Mouse (Mus musculus): ENCODE measurements around the gene Gpat2. TPM values are rescaled to one million over a fixed set of nuclear protein-coding genes. Genes with fewer than 3 reads are reported as not detected.

Gene Gpat2
- polyA plus RNA-seq (2014; fragmentation: Illumina TruSeq; extraction: RNeasy Lipid Tissue Mini Kit (QIAGEN cat#74804)) = not detected

GRCm38 (mm10) chr2:127424977-127425376 is at the start of gene Gpat2:
Gene Gpat2 (plus strand): TSS chr2:127425199.

GRCm38 (mm10) chr2:127444055-127444789 is 19.2 kb downstream of the Gpat2 start, which contains the start of gene Fahd2a:
Gene Fahd2a (minus strand): TSS chr2:127444565.

Other genes with a start within 250 kb of the Gpat2 start
- gene 1810024B03Rik, start 216.9 kb upstream of the Gpat2 start, polyA plus RNA-seq (2014; fragmentation: Illumina TruSeq; extraction: RNeasy Lipid Tissue Mini Kit (QIAGEN cat#74804)) = 1.1 TPM
- 36.3 TPM for gene Snrnp200, start 216.8 kb upstream of the Gpat2 start, polyA plus RNA-seq (2014; fragmentation: Illumina TruSeq; extraction: RNeasy Lipid Tissue Mini Kit (QIAGEN cat#74804))
- gene Ciao1, start 177.4 kb upstream of the Gpat2 start, polyA plus RNA-seq (2014; fragmentation: Illumina TruSeq; extraction: RNeasy Lipid Tissue Mini Kit (QIAGEN cat#74804)) = 33.0 TPM
- 58.5 TPM for gene Tmem127, start 177.3 kb upstream of the Gpat2 start, polyA plus RNA-seq (2014; fragmentation: Illumina TruSeq; extraction: RNeasy Lipid Tissue Mini Kit (QIAGEN cat#74804))
- gene Stard7, start 155.0 kb upstream of the Gpat2 start, polyA plus RNA-seq (2014; fragmentation: Illumina TruSeq; extraction: RNeasy Lipid Tissue Mini Kit (QIAGEN cat#74804)) = 138 TPM
- not detected for gene Dusp2, start 89.0 kb upstream of the Gpat2 start, polyA plus RNA-seq (2014; fragmentation: Illumina TruSeq; extraction: RNeasy Lipid Tissue Mini Kit (QIAGEN cat#74804))
- 0.88 TPM for gene Astl, start 86.6 kb upstream of the Gpat2 start, polyA plus RNA-seq (2014; fragmentation: Illumina TruSeq; extraction: RNeasy Lipid Tissue Mini Kit (QIAGEN cat#74804))
- gene Adra2b, start 62.0 kb upstream of the Gpat2 start, polyA plus RNA-seq (2014; fragmentation: Illumina TruSeq; extraction: RNeasy Lipid Tissue Mini Kit (QIAGEN cat#74804)) = not detected
- 5.8 TPM for gene Fahd2a, start 19.4 kb downstream of the Gpat2 start, polyA plus RNA-seq (2014; fragmentation: Illumina TruSeq; extraction: RNeasy Lipid Tissue Mini Kit (QIAGEN cat#74804))
- gene Kcnip3, start 96.9 kb downstream of the Gpat2 start, polyA plus RNA-seq (2014; fragmentation: Illumina TruSeq; extraction: RNeasy Lipid Tissue Mini Kit (QIAGEN cat#74804)) = 8.0 TPM
- 0.14 TPM for gene Prom2, start 116.3 kb downstream of the Gpat2 start, polyA plus RNA-seq (2014; fragmentation: Illumina TruSeq; extraction: RNeasy Lipid Tissue Mini Kit (QIAGEN cat#74804))
- 6.9 TPM for gene Zfp661, start 161.9 kb downstream of the Gpat2 start, polyA plus RNA-seq (2014; fragmentation: Illumina TruSeq; extraction: RNeasy Lipid Tissue Mini Kit (QIAGEN cat#74804))
- 17.5 TPM for gene Mrps5, start 162.0 kb downstream of the Gpat2 start, polyA plus RNA-seq (2014; fragmentation: Illumina TruSeq; extraction: RNeasy Lipid Tissue Mini Kit (QIAGEN cat#74804))
- 17.5 TPM for gene Mal, start 231.5 kb downstream of the Gpat2 start, polyA plus RNA-seq (2014; fragmentation: Illumina TruSeq; extraction: RNeasy Lipid Tissue Mini Kit (QIAGEN cat#74804))

Measured in ovary, adult 10 weeks (tissue).